Mouse (Mus musculus): ENCODE results near the gene Mapkapk2. TPM values are rescaled to one million over a fixed set of nuclear protein-coding genes. Genes with fewer than 3 reads are reported as not detected.

The Mapkapk2 gene
- total RNA-seq, 1 experiment from 2014 or later, result 205 TPM

- peak; percentile 57 for ATAC-seq (replicated peaks; ENCODE audit: insufficient number of reproducible peaks, low FRiP score, low TSS enrichment, poor library complexity, severe bottlenecking)
Observed at GRCm38 (mm10) chr1:131086907-131087306, 10.7 kb downstream of the Mapkapk2 start.

GRCm38 (mm10) chr1:131085957-131086739, 11.5 kb downstream of the Mapkapk2 start:
- ATAC-seq (replicated peaks; ENCODE audit: insufficient number of reproducible peaks, low FRiP score, low TSS enrichment, poor library complexity, severe bottlenecking), result no peak

GRCm38 (mm10) chr1:131085272-131085671, 12.4 kb downstream of the Mapkapk2 start:
- no peak for ATAC-seq (replicated peaks; ENCODE audit: insufficient number of reproducible peaks, low FRiP score, low TSS enrichment, poor library complexity, severe bottlenecking)

GRCm38 (mm10) chr1:131084289-131084688, 13.3 kb downstream of the Mapkapk2 start:
- ATAC-seq (replicated peaks; ENCODE audit: insufficient number of reproducible peaks, low FRiP score, low TSS enrichment, poor library complexity, severe bottlenecking), result peak; percentile 68

GRCm38 (mm10) chr1:131083609-131084008, 14.0 kb downstream of the Mapkapk2 start:
- ATAC-seq (replicated peaks; ENCODE audit: insufficient number of reproducible peaks, low FRiP score, low TSS enrichment, poor library complexity, severe bottlenecking), result no peak; the same call in 1 of the 2 replicates

DNA sequence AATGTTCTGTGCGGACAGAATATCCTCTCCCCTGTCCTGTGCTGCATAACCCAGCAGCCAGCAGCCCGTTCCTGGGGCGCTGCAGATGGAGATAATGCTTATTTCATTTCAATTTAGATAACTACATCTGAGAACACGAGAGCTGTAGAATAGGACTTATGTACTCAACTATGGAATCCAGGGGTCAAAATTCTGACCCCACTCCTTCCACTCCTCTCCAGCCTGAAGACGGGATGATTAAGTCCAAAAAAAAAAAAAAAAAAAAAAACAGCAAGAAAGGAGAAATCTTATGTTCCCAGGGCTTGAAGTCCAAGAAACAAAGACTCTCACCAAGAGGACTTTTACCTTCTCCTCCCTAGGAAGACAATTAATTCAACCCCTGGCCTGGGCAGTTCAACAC, 14.5 kb downstream of the Mapkapk2 start:
- no peak for ATAC-seq (replicated peaks; ENCODE audit: insufficient number of reproducible peaks, low FRiP score, low TSS enrichment, poor library complexity, severe bottlenecking)

DNA sequence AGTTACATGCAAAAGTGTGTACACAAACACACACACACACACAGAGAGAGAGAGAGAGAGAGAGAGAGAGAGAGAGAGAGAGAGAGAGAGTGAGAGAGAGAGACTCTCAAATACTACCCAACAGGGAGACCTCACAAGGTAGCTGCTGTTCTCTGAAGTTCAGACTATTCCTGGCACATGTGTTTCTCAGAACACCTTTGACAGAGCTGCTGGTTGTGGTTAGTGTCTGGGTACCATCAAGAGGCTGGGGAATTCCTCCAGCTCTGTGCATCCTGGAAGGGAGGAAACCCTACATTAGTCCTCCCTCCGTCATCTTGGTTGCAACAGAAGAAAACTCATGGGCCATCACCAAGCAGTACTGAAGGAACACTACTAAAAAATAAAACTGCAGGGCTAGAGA, 16.9 kb downstream of the Mapkapk2 start:
- ATAC-seq (replicated peaks; ENCODE audit: insufficient number of reproducible peaks, low FRiP score, low TSS enrichment, poor library complexity, severe bottlenecking), result no peak

DNA sequence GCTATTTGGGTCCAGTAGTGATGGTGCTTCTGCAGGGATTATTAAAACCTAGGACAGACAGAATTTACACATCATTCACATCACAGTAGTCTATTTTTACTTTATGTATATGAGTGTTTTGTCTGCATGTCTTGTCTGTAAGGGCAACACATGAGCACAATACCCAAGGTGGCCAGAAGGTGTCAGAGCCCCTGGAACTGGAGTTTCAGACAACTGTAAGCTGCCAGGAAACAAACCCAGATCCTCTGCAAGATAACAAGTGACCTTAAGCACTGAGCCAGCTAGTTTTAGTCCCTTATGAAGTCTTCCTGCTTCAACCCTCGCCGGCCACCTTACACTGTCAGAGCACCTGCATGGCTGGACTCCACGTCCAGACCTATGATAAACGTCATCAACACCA, 17.9 kb downstream of the Mapkapk2 start:
- ATAC-seq (replicated peaks; ENCODE audit: insufficient number of reproducible peaks, low FRiP score, low TSS enrichment, poor library complexity, severe bottlenecking), result 0 out of 2 replicates have a peak, but pooled peaks have one; percentile 22

GRCm38 (mm10) chr1:131078761-131079330, 18.8 kb downstream of the Mapkapk2 start:
- ATAC-seq (replicated peaks; ENCODE audit: insufficient number of reproducible peaks, low FRiP score, low TSS enrichment, poor library complexity, severe bottlenecking), result no peak

DNA sequence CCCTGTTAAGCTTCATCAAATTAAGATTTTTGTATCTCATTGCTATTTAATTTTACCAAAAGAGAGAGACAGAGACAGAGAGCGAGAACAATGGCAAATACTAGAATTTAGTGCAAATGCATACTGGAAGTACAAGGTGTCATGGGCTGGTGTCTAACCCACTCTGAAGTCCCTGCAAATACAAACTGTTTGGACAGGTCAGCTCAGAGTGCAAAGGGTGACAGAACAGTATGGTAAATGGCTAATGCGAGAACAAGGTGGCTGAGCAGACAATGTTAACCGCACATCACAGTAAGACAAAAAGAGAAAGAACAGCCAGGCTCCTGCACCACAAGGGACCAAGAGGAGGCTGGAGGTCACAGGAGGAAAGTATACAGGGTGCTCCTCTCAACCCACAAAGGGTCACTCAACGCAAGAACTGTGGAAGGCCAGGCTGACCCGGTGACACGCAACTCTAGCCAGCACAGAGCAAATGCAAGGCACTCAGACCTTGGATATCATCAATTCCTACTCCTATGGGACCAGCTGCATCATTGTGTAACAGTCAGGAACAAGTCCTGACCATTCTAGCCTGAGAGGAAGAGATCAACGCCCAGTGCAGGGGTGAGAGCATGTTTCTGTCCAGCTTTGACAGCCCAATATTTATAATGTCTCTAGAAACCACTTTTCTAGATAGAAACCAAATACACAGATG, 22.4 kb downstream of the Mapkapk2 start:
- no peak for ATAC-seq (replicated peaks; ENCODE audit: insufficient number of reproducible peaks, low FRiP score, low TSS enrichment, poor library complexity, severe bottlenecking)

GRCm38 (mm10) chr1:131074524-131074938, 23.1 kb downstream of the Mapkapk2 start:
- no peak for ATAC-seq (replicated peaks; ENCODE audit: insufficient number of reproducible peaks, low FRiP score, low TSS enrichment, poor library complexity, severe bottlenecking)

- ATAC-seq (replicated peaks; ENCODE audit: insufficient number of reproducible peaks, low FRiP score, low TSS enrichment, poor library complexity, severe bottlenecking), result no peak
Observed at GRCm38 (mm10) chr1:131072376-131072990, 25.1 kb downstream of the Mapkapk2 start.

- no peak for ATAC-seq (replicated peaks; ENCODE audit: insufficient number of reproducible peaks, low FRiP score, low TSS enrichment, poor library complexity, severe bottlenecking)
Observed at GRCm38 (mm10) chr1:131069010-131069409, 28.6 kb downstream of the Mapkapk2 start.

GRCm38 (mm10) chr1:131068011-131068727, 29.5 kb downstream of the Mapkapk2 start:
- peak; percentile 54 for ATAC-seq (replicated peaks; ENCODE audit: insufficient number of reproducible peaks, low FRiP score, low TSS enrichment, poor library complexity, severe bottlenecking)

DNA sequence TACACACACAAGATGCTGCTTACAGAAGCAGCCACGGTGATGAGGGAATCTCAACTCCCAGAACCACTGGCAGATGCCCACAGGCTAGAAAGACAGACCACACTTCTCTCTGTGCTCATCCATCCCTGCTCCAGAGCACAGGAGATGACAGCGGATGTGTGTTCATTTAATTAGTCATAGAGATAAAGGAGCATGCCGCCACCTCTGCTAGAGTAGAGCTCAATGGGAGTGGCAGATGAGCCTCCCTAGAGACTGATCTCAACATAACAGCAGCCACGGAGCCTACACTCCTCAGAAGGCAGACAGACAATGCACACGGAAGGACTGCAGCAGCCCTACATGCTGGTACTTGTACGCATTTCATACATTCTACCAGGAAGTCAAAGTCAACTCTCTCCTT, 33.4 kb downstream of the Mapkapk2 start:
- ATAC-seq (replicated peaks; ENCODE audit: insufficient number of reproducible peaks, low FRiP score, low TSS enrichment, poor library complexity, severe bottlenecking), result no peak

GRCm38 (mm10) chr1:131062821-131063220, 34.8 kb downstream of the Mapkapk2 start:
- ATAC-seq (replicated peaks; ENCODE audit: insufficient number of reproducible peaks, low FRiP score, low TSS enrichment, poor library complexity, severe bottlenecking), result no peak

- no peak for ATAC-seq (replicated peaks; ENCODE audit: insufficient number of reproducible peaks, low FRiP score, low TSS enrichment, poor library complexity, severe bottlenecking)
Observed at GRCm38 (mm10) chr1:131061740-131062254, 35.8 kb downstream of the Mapkapk2 start.

Measured in monocyte, adult 5-6 weeks (primary cell).